Mouse (Mus musculus) megakaryocyte, embryonic 14.5 days (primary cell): ENCODE data around the gene Spag9.

Source experiments
- FLI1 ChIP-seq: IDR thresholded peaks from 2 replicates; pipeline ENCODE4 v1.6.1; 2012; ENCODE audit warnings: low read length, inconsistent platforms, mixed read lengths
- GATA1 ChIP-seq: IDR thresholded peaks from 3 replicates; pipeline ENCODE4 v1.6.1; 2012; ENCODE audit warnings: mixed read lengths, low read length, inconsistent platforms, borderline replicate concordance

- TF ChIP-seq FLI1 = no peak
- TF ChIP-seq GATA1 = no peak
These were observed 41.1 kb upstream of the Spag9 start for GRCm38 (mm10) chr11:93954738-93955255.
